Mouse (Mus musculus) embryonic facial prominence, embryonic 11.5 days (tissue): Measurements from ENCODE around the gene Eif1. TPM values are rescaled to one million over a fixed set of nuclear protein-coding genes. Genes with fewer than 3 reads are reported as not detected.
"Not testable (repeated sequence)": the region's sequence is repeated elsewhere in the genome, so short reads cannot be mapped to it uniquely, and the experiment has no call there.

Experiments
- ATAC-seq: fragments of 200-750 bp; cut with Nextera tagmentation; replicated peaks from 2 replicates; pipeline ENCODE4 v1.8.0; 2017; ENCODE audit warnings: low read depth; ENCODE audit not compliant: insufficient number of reproducible peaks, low FRiP score, low TSS enrichment
- DNase-seq: peaks from one replicate; pipeline ENCODE4 v3.0.0-alpha.2; 2015; ENCODE audit warnings: low spot score
- H3K27ac ChIP-seq: fragments of 300-500 bp; sonication (generic); replicated peaks from 2 replicates; pipeline ENCODE4 v1.5.1; 2014; ENCODE audit warnings: mild to moderate bottlenecking, low read depth, low read length, control low read depth
- H3K27me3 ChIP-seq: fragments of 300-500 bp; sonication (generic); 2 replicates; pipeline ENCODE4 v1.6.1; 2014; ENCODE audit warnings: mild to moderate bottlenecking, low read length, moderate library complexity, mixed read lengths; ENCODE audit not compliant: control insufficient read depth, insufficient read depth
- H3K36me3 ChIP-seq: fragments of 300-500 bp; sonication (generic); replicated peaks from 2 replicates; pipeline ENCODE4 v1.6.1; 2014; ENCODE audit warnings: low read depth, mild to moderate bottlenecking, low read length, moderate library complexity, mixed read lengths; ENCODE audit not compliant: control insufficient read depth, insufficient read depth
- H3K4me1 ChIP-seq: fragments of 300-500 bp; sonication (generic); 2 replicates; pipeline ENCODE4 v1.6.1; 2014; ENCODE audit warnings: low read length, mixed read lengths; ENCODE audit not compliant: control insufficient read depth, insufficient read depth
- H3K4me2 ChIP-seq: fragments of 300-500 bp; sonication (generic); 2 replicates; pipeline ENCODE4 v1.6.1; 2014; ENCODE audit warnings: low read depth, mild to moderate bottlenecking, control low read depth, low read length, moderate library complexity
- H3K4me3 ChIP-seq: fragments of 300-500 bp; sonication (generic); 2 replicates; pipeline ENCODE4 v1.5.1; 2014; ENCODE audit warnings: low read depth, low read length, control low read depth
- H3K9ac ChIP-seq: fragments of 300-500 bp; sonication (generic); replicated peaks from 2 replicates; pipeline ENCODE4 v1.6.1; 2014; ENCODE audit warnings: mild to moderate bottlenecking, control low read depth, low read length
- H3K9me3 ChIP-seq: fragments of 300-500 bp; sonication (generic); replicated peaks from 2 replicates; pipeline ENCODE4 v1.6.1; 2016; ENCODE audit warnings: mild to moderate bottlenecking, low read length, inconsistent platforms, mixed read lengths; ENCODE audit not compliant: control insufficient read depth
- WGBS: fragments of 180-500 bp; shearing (Covaris S2); extraction: QIAGEN DNeasy Blood & Tissue Kit; methylation state at CpG from one replicate; pipeline ENCODE4 v1.1.7; 2014; 5-methylcytosine and 5-hydroxymethylcytosine counted together
- polyA plus RNA-seq: library from polyadenylated mRNA; unstranded; fragments of >200 nt; fragmentation: Nextera tagmentation; extraction: Ambion mirVana; gene quantifications from 2 replicates; pipeline ENCODE4 v1.2.1, GENCODE M21; 2014

Eif1 gene
- polyA plus RNA-seq, 1 experiment from 2014 or later, result 1,757 TPM

DNA sequence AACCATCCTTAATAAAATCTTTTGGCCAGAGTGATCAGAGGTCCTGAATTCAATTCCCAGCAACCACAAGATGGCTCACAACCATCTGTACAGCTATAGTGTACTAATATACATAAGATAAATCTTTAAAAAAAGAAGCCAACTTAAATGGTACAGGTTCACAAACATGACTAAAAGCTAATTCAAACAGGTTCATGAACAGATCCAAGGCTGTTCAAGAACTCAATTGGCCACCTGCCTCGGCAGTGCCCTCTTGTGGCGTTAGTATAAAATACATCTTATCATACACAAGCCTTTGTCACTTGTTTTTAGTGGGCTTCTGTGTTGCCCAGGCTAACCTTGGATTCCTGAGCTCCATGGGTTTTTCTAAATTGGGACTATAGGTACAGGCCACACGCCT lies 3.9 kb downstream of the Eif1 start:
- ATAC-seq, result no peak
- Histone ChIP-seq H3K9me3 (no peaks in the 10 kb centered on the region), H3K27ac (no peak overlapping the region), H3K4me2 (no peak overlapping the region), H3K4me3 (no peak overlapping the region), H3K9ac (no peak overlapping the region), H3K36me3 (no peaks in the 10 kb centered on the region), H3K4me1 (no peaks in the 10 kb centered on the region), H3K27me3 (no peaks in the 10 kb centered on the region)
- WGBS, result 16% methylated on average over 3 of the region's 3 CpGs
- peak; percentile 80 for DNase-seq

DNA sequence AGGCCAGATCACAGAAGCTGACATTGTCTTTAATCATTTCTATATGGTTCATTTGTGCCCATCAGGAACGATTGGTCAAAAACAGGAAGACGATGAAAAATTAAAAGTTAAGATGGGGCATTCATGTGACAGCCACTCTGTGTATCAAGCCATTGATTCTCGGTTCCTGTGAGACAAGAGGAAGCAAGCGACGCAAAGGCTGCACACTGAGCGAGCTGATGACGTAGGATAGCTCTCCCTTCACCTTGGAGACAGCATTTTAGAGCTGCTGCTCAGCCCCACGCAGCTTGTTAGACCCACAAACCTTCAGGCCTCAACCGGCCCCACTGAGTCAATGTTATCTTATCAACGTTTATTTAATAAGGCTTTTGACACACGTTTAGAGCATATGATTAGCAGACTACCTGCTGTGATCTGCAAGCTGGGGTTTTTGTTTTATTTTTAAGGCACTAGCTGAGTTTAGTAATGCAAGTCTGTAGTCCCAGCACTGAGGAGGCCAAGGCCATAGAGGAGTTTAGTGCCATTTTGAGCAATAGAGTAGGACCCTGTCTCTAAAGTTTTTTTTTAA lies 5.5 kb downstream of the Eif1 start:
- Histone ChIP-seq H3K9me3 (no peaks in the 10 kb centered on the region), H3K4me2 (no peak overlapping the region), H3K36me3 (no peaks in the 10 kb centered on the region), H3K27ac (no peak overlapping the region), H3K9ac (no peak overlapping the region), H3K27me3 (no peaks in the 10 kb centered on the region), H3K4me1 (no peaks in the 10 kb centered on the region), H3K4me3 (no peak overlapping the region)
- 80% methylated on average over 11 of the region's 11 CpGs for WGBS
- ATAC-seq (no peak), DNase-seq (no peak)

DNA sequence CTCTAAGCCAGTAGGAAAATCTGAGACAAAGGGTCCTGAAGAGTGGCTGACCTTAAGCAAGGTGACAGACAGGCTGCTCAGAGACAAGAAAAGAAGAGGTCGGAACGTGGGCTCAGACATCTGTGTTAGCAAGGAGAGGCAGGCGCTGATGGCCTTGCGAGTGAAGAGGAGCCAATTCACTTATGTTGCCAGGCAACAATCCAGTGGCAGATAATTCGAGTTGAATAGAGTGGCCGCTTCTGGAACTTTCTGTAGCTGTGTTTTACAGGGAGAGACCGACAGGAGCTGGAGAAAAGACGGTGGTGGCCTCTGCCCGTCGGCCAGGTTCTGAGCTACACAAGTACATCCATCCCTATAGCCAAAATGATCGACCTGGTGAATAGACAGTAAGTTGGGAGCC lies 7.6 kb downstream of the Eif1 start:
- no peaks in the 10 kb centered on the region for H3K9me3 ChIP-seq
- no peak overlapping the region for H3K9ac ChIP-seq
- no peaks in the 10 kb centered on the region for H3K4me1 ChIP-seq
- H3K27ac ChIP-seq, result no peak overlapping the region
- no peaks in the 10 kb centered on the region for H3K27me3 ChIP-seq
- H3K4me3 ChIP-seq, result no peak overlapping the region
- ATAC-seq (no peak), DNase-seq (no peak)
- 74% methylated on average over 11 of the region's 11 CpGs for WGBS
- no peak overlapping the region for H3K4me2 ChIP-seq
- H3K36me3 ChIP-seq, result no peaks in the 10 kb centered on the region

DNA sequence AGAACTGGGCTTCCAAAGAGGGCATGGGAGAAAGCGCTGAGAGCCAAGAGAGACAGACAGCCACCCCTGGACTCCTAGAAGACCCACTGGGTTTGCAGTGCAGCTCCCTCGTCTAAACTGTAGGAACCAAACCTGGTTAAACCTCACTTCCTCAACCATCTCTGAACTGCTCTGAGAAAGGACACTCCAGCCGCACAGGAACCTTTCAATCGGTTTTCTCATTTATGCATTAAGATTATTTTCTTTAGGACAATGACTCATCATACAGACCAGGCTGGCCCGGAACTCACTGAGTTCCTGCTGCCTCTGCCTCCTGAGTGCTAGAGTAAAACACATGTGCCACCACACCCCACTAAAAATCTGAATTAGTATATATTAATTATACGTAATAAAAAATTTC lies 8.1 kb downstream of the Eif1 start:
- Histone ChIP-seq H3K9ac (no peak overlapping the region), H3K4me2 (no peak overlapping the region), H3K9me3 (no peaks in the 10 kb centered on the region), H3K36me3 (no peaks in the 10 kb centered on the region), H3K4me3 (no peak overlapping the region), H3K27ac (no peak overlapping the region), H3K4me1 (no peaks in the 10 kb centered on the region), H3K27me3 (no peaks in the 10 kb centered on the region)
- ATAC-seq (no peak), DNase-seq (no peak)
- 82% methylated on average over 6 of the region's 6 CpGs for WGBS

DNA sequence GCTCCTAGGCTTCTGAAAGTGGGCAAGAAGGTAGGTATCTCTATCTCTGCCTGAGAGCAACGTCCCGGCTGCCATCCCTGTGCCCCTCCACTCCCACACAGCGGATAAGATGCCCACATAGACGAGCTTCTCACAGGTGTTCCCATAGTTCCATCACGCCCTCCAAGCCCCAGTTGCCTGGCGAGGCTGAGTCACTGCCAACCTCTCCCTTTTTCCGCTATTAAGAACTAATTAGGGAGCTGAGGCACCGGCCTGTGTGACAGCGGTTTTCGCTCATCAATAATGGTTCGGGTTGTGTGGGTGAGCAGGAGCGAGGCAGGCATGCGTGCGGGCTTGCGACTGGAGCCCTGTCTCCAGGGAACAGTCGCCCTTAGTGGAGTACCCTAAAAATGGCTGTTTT lies 10.6 kb downstream of the Eif1 start:
- ATAC-seq, result no peak
- H3K27ac ChIP-seq, result no peak overlapping the region
- no peaks in the 10 kb centered on the region for H3K36me3 ChIP-seq
- H3K27me3 ChIP-seq, result no peaks in the 10 kb centered on the region
- no peaks in the 10 kb centered on the region for H3K9me3 ChIP-seq
- no peaks in the 10 kb centered on the region for H3K4me1 ChIP-seq
- DNase-seq, result no peak
- no peak overlapping the region for H3K9ac ChIP-seq
- WGBS, result 65% methylated on average over 16 of the region's 16 CpGs
- no peak overlapping the region; the same call in 1 of the 2 replicates for H3K4me2 ChIP-seq
- no peak overlapping the region for H3K4me3 ChIP-seq

DNA sequence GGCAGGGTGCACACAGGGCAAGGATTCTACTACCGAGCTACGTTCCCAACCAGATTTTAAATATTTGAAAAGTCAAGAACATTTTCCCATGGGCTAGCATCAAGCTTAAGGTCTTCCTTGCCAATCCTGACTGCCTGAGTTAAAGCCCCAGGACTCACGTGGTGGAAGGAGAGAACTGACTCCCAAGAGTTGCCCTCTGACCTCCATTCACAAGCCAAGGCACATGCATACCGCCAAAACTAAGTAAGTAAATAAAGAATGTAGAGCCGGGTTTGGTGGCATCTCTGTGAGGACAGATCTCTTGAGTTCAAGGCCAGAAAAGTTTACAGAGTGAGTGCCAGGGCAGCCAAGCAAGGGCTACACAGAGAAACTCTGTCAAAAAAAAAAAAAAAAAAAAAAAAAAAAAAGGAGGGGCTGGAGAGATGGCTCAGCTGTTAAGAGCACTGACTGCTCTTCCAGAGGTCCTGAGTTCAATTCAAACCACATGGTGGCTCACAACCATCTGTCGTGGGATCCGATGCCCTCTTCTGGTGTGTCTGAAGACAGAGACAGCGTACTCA lies 11.2 kb downstream of the Eif1 start:
- not testable (repeated sequence) for H3K9ac ChIP-seq, DNase-seq, ATAC-seq, H3K36me3 ChIP-seq, H3K27me3 ChIP-seq, H3K4me2 ChIP-seq, H3K27ac ChIP-seq, H3K4me1 ChIP-seq, H3K4me3 ChIP-seq, H3K9me3 ChIP-seq
- 48% methylated on average over 8 of the region's 8 CpGs for WGBS

DNA sequence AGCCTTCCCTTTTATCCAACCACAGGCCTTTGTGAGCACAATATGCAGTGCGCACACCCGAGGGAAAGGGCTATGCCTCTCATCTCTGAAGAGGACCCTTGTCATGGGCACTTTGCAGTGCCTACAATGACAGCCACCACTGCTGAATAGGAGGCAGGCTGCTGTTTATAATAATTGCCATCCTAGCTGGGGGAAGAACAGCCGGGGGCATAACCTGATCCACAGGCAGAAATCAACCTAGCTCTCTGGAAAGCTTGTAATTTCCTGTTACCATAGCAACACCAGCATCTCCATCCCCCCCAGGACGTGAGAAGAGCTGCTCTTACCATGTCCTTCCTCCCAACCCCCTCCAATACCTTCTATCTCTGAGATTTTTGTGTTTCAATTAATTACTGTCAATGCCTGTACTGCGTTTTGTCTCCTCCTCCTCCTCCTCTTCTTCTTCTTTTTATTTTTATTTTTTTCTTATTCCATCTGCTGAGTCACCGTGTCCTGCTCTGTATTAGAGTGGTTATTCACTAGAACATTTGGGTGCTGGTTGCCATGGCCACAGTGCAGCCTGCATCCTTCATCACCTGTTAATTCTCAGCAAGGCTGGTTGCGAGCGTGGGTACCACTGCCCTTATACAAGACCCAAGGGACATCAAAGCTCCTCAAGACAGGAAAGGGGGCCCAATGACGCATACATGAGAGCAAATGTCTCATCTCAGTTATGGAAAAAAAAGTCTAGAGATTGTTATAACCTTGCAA lies 13.3 kb downstream of the Eif1 start:
- Histone ChIP-seq H3K36me3 (no peaks in the 10 kb centered on the region), H3K9me3 (no peaks in the 10 kb centered on the region), H3K9ac (no peak overlapping the region; the same call in 1 of the 2 replicates), H3K4me3 (no peak overlapping the region), H3K4me1 (no peaks in the 10 kb centered on the region), H3K4me2 (no peak overlapping the region), H3K27ac (no peak overlapping the region), H3K27me3 (no peaks in the 10 kb centered on the region)
- ATAC-seq (peak; percentile 27), DNase-seq (peak; percentile 57)
- 51% methylated on average over 9 of the region's 9 CpGs for WGBS

DNA sequence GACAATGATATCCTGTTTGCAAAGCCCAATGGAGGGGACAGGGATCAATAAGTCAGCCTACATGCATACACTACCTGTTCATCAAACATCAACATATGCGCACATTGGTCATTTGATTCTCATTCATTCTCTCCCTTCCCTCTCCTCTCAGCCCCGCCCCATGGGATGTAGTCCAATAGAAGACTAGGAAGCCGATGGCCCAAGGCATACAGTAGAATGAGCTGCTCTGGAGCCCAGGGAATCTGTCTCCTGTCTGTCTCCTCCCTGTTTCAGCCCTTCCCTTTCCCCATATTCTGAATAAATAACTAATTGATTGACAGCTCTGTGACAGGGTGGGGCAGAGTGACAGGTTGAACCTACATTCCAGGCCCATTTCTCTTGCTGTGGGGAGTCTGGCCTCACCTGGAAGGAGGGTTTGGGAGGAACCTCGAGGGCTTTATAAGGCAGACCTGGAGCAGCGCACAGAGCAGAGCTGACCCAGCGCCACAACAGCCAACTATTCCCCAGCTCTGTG lies 14.3 kb downstream of the Eif1 start, which contains the start of gene Gast:
Gene Gast, plus strand, starts transcription at position 464 of the 514 bp plus-strand sequence.
- Histone ChIP-seq H3K9me3 (no peaks in the 10 kb centered on the region), H3K9ac (no peak within 1 kb of the TSS), H3K4me3 (no peak within 1 kb of the TSS), H3K27ac (no peak within 1 kb of the TSS), H3K36me3 (no peaks in the 10 kb centered on the region), H3K4me1 (no peaks in the 10 kb centered on the region), H3K27me3 (no peaks in the 10 kb centered on the region), H3K4me2 (no peak within 1 kb of the TSS)
- DNase-seq, result no peak
- no peak for ATAC-seq
- WGBS, result 75% methylated on average over 6 of the region's 6 CpGs
